Comparison of ENCODE assay signal across 8 mouse cellular contexts in genomic region chr5:64382451-64383057, GRCm38 (mm10).
DNase-seq lines count a peak whose midpoint lies in the region; ATAC-seq lines count a peak whose summit lies in the region.

No protein-coding gene starts in this region.

- no peak overlapping the region for H3K4me3 ChIP-seq in hindbrain, embryonic 15.5 days

- no peak overlapping the region for H3K27ac ChIP-seq in hindbrain, embryonic 15.5 days (replicated peaks)

- DNase-seq in R1 (ENCODE audit: low read depth, low spot score), result peak; percentile 82
- peak; percentile 92 to 95 for DNase-seq in cerebellum, postnatal 10 days
- DNase-seq in frontal cortex, postnatal 25 days (ENCODE audit: low spot score in 2 of 2), result peak; percentile 69 to 76
- DNase-seq in layer of hippocampus, postnatal 25 days (ENCODE audit: extremely low spot score in 1 of 2, low spot score in 1 of 2), result peak; percentile 65 to 78
- DNase-seq in lung, postnatal 4 days, result peak; percentile 85 to 91
- DNase-seq in retina, postnatal 7 days (ENCODE audit: low read depth, low spot score), result peak; percentile 69
- DNase-seq in urinary bladder, adult 18-20 months (ENCODE audit: low spot score in 2 of 2), result peak; percentile 69 to 77

- H3K4me1 ChIP-seq in hindbrain, embryonic 15.5 days (replicated peaks), result peaks cover 20% of the 10 kb centered on the region

- no peak overlapping the region for H3K9ac ChIP-seq in hindbrain, embryonic 15.5 days

- H3K27me3 ChIP-seq in hindbrain, embryonic 15.5 days, result no peaks in the 10 kb centered on the region

- 21% methylated on average over 8 of the region's 8 CpGs for WGBS in hindbrain, embryonic 15.5 days

- no peaks in the 10 kb centered on the region for H3K36me3 ChIP-seq in hindbrain, embryonic 15.5 days

- H3K4me2 ChIP-seq in hindbrain, embryonic 15.5 days, result no peak overlapping the region

- ATAC-seq in hindbrain, embryonic 15.5 days (ENCODE audit: low FRiP score, low read depth), result peak; percentile 76

- no peaks in the 10 kb centered on the region for H3K9me3 ChIP-seq in hindbrain, embryonic 15.5 days
